Mouse (Mus musculus) kidney, postnatal 0 days (tissue): ENCODE measurements around the gene Cep83. TPM values are rescaled to one million over a fixed set of nuclear protein-coding genes. Genes with fewer than 3 reads are reported as not detected.

Source experiments
- ATAC-seq: fragments of 200-750 bp; cut with Nextera tagmentation; replicated peaks from 2 replicates; pipeline ENCODE4 v1.8.0; 2017; ENCODE audit warnings: low read depth, moderate number of reproducible peaks, moderate TSS enrichment, moderate library complexity; ENCODE audit not compliant: low FRiP score
- DNase-seq: peaks from one replicate; pipeline ENCODE4 v3.0.0-alpha.2; 2016; ENCODE audit warnings: low spot score
- H3K27ac ChIP-seq: fragments of 300-500 bp; sonication (generic); 2 replicates; pipeline ENCODE4 v1.5.1; 2014; ENCODE audit warnings: mild to moderate bottlenecking
- H3K27me3 ChIP-seq: fragments of 300-500 bp; sonication (generic); 2 replicates; pipeline ENCODE4 v1.6.1; 2014; ENCODE audit warnings: low read length, mixed read lengths; ENCODE audit not compliant: insufficient read depth
- H3K36me3 ChIP-seq: fragments of 300-500 bp; sonication (generic); 2 replicates; pipeline ENCODE4 v1.6.1; 2014; ENCODE audit warnings: low read length, mixed read lengths; ENCODE audit not compliant: insufficient read depth
- H3K4me1 ChIP-seq: fragments of 300-500 bp; sonication (generic); replicated peaks from 2 replicates; pipeline ENCODE4 v1.6.1; 2014; ENCODE audit warnings: antibody characterized with exemption, low read length, mixed read lengths; ENCODE audit not compliant: insufficient read depth
- H3K4me2 ChIP-seq: fragments of 300-500 bp; sonication (generic); 2 replicates; pipeline ENCODE4 v1.6.1; 2014; ENCODE audit warnings: mild to moderate bottlenecking, low read length, moderate library complexity, mixed read lengths
- H3K4me3 ChIP-seq: fragments of 300-500 bp; sonication (generic); replicated peaks from 2 replicates; pipeline ENCODE4 v1.5.1; 2014; ENCODE audit warnings: low read depth, low read length
- H3K9ac ChIP-seq: fragments of 300-500 bp; sonication (generic); 2 replicates; pipeline ENCODE4 v1.6.1; 2014; ENCODE audit warnings: low read depth, low read length
- H3K9me3 ChIP-seq: fragments of 300-500 bp; sonication (generic); replicated peaks from 2 replicates; pipeline ENCODE4 v1.6.1; 2016; ENCODE audit warnings: low read length, inconsistent platforms, mixed read lengths
- CTCF ChIP-seq: IDR thresholded peaks from 2 replicates; pipeline ENCODE4 v1.5.1; 2016; ENCODE audit warnings: antibody characterized with exemption, low read depth, mild to moderate bottlenecking, moderate library complexity
- WGBS: fragments of 180-500 bp; shearing (Covaris S2); extraction: QIAGEN DNeasy Blood & Tissue Kit; methylation state at CpG from one replicate; pipeline ENCODE4 v1.1.7; 2014; 5-methylcytosine and 5-hydroxymethylcytosine counted together
- polyA plus RNA-seq: library from polyadenylated mRNA; unstranded; fragments of >200 nt; fragmentation: Nextera tagmentation; extraction: Ambion mirVana; gene quantifications from 2 replicates; pipeline ENCODE4 v1.2.1, GENCODE M21; 2015

The Cep83 gene
- polyA plus RNA-seq, 1 experiment from 2014 or later = 16.4 TPM

DNA sequence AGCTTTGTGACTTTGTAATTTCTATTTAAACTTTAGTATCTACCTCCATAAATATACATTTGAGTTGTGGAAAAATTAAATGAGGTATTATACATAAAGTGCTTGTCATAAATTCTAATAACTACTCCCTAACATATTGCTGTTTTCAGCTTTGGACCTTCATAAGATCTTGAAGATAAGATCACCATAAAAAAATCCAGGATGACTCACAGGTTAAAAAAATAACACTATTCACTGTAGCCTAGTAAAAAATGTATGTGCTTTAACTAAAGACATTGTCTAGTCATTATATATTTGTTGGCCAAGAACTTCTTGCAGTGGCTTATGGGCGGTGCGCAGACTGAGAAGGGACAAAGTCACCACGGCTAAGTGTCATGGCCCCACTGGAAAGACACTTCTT lies 53.0 kb downstream of the Cep83 start:
- no peak for TF ChIP-seq CTCF
- 94% methylated on average over 3 of the region's 3 CpGs for WGBS
- ATAC-seq = no peak
- Histone ChIP-seq H3K27ac (no peak overlapping the region), H3K4me1 (no peaks in the 10 kb centered on the region), H3K9me3 (no peaks in the 10 kb centered on the region), H3K36me3 (no peaks in the 10 kb centered on the region), H3K4me2 (no peak overlapping the region), H3K9ac (no peak overlapping the region), H3K27me3 (no peaks in the 10 kb centered on the region), H3K4me3 (no peak overlapping the region)
- DNase-seq = no peak

DNA sequence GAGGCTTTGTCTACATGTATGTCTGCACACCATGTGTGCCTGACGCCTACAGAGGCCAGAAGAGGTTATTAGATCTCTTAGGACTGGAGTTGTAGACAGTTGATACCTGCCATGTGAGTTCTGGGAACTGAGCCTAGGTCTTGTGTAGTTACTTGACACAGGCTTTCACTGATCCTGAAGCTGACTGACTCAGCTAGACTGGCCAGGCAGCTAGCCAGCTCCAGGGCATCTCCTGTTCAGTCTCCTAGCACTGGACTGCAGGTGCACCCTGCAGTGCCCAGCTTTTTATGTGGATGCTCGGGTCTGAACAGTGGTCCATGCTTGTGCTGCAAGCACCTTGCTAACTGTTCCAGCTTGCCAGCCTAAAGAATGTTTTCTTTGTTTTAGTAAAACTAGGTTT lies 58.6 kb downstream of the Cep83 start:
- Histone ChIP-seq H3K27ac (no peak overlapping the region), H3K27me3 (no peaks in the 10 kb centered on the region), H3K4me3 (no peak overlapping the region), H3K9ac (no peak overlapping the region), H3K4me2 (no peak overlapping the region), H3K4me1 (no peaks in the 10 kb centered on the region), H3K36me3 (no peaks in the 10 kb centered on the region), H3K9me3 (no peaks in the 10 kb centered on the region)
- TF ChIP-seq CTCF = no peak
- no peak for DNase-seq
- 86% methylated on average over 2 of the region's 2 CpGs for WGBS
- ATAC-seq = no peak

DNA sequence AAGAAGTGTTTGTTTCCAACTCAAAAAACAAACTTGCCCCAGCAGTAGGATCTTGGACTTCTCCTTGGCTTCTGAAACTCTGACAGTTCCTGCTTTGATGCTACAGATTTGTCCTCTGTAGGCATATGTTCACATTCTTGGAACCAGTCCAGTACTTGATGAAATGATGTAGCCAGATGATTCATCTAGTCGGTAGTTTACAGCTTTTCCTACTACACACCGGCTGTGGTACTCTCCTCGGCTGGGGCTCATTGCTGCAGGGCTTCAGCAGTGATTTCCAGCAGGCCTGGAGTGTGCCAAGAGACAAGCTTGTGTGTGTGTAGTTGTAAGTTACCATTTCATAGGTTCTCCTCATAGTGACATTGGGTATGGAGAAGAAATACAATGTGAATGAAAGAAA lies 83.0 kb downstream of the Cep83 start:
- H3K27ac ChIP-seq = no peak overlapping the region
- H3K4me2 ChIP-seq = no peak overlapping the region
- H3K36me3 ChIP-seq = no peaks in the 10 kb centered on the region
- H3K27me3 ChIP-seq = no peaks in the 10 kb centered on the region
- 51% methylated on average over 3 of the region's 3 CpGs for WGBS
- no peak overlapping the region for H3K4me3 ChIP-seq
- DNase-seq (no peak), ATAC-seq (no peak)
- no peak for TF ChIP-seq CTCF
- H3K9me3 ChIP-seq = no peaks in the 10 kb centered on the region
- H3K4me1 ChIP-seq = no peaks in the 10 kb centered on the region
- no peak overlapping the region for H3K9ac ChIP-seq

DNA sequence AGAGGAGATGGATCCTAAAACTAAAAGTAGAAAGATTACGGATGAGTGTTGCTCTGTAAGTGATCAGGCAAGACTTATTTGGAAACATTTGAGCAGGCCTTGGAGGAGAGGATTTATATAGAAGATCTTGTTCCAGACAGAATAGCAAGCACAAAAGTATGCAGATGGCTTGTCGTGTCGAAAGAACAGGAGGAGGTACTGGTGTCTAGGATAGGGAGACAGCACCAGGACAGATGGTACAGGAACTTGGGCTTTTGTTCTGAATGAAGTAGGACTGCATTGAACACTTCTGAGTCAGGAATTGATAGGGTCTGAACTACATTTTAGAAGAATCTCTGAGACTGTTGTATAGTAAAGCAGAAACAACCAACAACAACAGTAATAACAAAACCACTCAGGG lies 89.1 kb downstream of the Cep83 start:
- WGBS = 96% methylated on average over 3 of the region's 3 CpGs
- no peak overlapping the region for H3K9ac ChIP-seq
- DNase-seq (no peak), ATAC-seq (no peak)
- H3K4me3 ChIP-seq = no peak overlapping the region
- TF ChIP-seq CTCF = no peak
- no peaks in the 10 kb centered on the region for H3K36me3 ChIP-seq
- H3K4me2 ChIP-seq = no peak overlapping the region
- no peak overlapping the region for H3K27ac ChIP-seq
- H3K4me1 ChIP-seq = no peaks in the 10 kb centered on the region
- H3K27me3 ChIP-seq = no peaks in the 10 kb centered on the region
- H3K9me3 ChIP-seq = no peaks in the 10 kb centered on the region

DNA sequence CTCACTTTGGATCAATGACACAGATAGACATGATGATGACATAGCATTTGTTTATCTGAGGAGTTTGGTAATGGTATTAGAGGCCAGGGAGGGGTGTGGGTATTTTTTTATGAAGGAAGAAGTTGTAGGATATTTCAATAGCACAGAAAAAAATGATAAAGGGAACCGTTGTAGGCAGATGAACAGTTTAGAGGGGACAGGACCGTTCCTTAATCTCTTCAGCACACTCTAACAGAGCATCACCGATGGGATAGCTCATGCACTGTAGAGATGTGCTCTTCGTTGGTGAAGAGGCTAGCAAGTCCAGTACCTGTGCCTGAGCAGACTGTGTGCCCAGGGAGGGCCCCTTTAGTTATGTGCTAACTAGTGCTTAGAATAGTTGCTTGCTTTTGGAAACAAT lies 90.9 kb downstream of the Cep83 start:
- 97% methylated on average over 4 of the region's 4 CpGs for WGBS
- Histone ChIP-seq H3K4me3 (no peak overlapping the region), H3K27ac (no peak overlapping the region), H3K4me1 (no peaks in the 10 kb centered on the region), H3K9me3 (no peaks in the 10 kb centered on the region), H3K27me3 (no peaks in the 10 kb centered on the region), H3K9ac (no peak overlapping the region), H3K4me2 (no peak overlapping the region), H3K36me3 (no peaks in the 10 kb centered on the region)
- ATAC-seq (no peak), DNase-seq (no peak)
- TF ChIP-seq CTCF = no peak

DNA sequence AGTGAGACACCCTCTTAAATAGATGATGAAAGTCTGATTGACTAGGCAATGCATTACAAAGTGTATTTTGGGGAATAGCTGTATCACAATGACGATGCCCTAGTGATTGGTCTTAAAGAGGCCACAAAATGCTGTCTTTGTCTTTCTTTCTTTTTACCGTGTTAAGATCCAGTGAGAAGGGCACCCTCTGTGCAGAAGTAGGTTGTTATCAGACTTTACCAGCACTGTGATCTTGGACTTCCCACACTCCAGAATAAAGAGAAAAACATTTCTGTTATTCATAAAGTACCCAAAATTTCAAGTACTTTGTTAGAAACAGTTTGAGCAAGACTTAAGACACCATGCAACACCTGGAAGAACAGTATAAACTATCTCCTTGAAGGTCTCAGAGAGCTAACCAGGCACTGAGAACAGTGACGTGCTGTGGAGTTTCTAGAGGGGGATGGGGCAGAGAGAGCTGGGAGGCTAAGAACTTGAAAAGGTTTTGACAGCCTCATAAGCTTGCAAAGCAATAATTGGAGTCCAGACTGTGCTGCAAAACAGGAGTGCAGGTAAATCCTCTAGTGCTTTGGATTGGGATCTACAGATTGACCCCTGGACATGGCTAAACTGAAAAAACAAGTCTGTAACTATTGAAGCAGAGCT lies 92.3 kb downstream of the Cep83 start:
- Histone ChIP-seq H3K4me2 (no peak overlapping the region), H3K4me3 (no peak overlapping the region), H3K4me1 (no peaks in the 10 kb centered on the region), H3K36me3 (no peaks in the 10 kb centered on the region), H3K9me3 (no peaks in the 10 kb centered on the region), H3K9ac (no peak overlapping the region), H3K27ac (no peak overlapping the region), H3K27me3 (no peaks in the 10 kb centered on the region)
- no peak for DNase-seq
- ATAC-seq = no peak
- WGBS = 87% methylated on average over 3 of the region's 3 CpGs
- no peak for TF ChIP-seq CTCF

DNA sequence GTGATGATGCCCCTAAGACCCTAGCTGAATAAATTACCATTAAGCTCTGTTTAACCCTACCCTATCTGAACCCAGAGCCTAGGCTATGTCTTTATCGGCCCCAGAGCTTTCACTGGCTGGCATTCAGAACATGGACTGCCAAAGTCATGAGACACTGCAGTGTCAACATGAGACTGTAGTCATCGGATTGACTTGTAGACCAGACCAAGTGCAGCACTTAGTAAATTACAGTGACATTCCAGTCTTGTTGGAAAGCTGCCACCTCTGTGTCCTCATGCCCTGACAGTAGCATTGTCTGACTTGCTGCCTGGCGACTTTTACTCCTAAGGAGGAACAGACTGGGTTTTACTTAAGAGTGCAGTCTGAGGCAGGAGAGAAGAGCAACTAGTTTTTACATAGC lies 100.8 kb downstream of the Cep83 start:
- no peak overlapping the region for H3K9ac ChIP-seq
- ATAC-seq (no peak), DNase-seq (peak; percentile 47)
- H3K27me3 ChIP-seq = no peaks in the 10 kb centered on the region
- H3K4me1 ChIP-seq = no peaks in the 10 kb centered on the region
- no peak for TF ChIP-seq CTCF
- no peaks in the 10 kb centered on the region for H3K9me3 ChIP-seq
- H3K36me3 ChIP-seq = no peaks in the 10 kb centered on the region
- no peak overlapping the region for H3K27ac ChIP-seq
- H3K4me3 ChIP-seq = no peak overlapping the region
- WGBS = 51% methylated on average over 3 of the region's 3 CpGs
- no peak overlapping the region for H3K4me2 ChIP-seq
